Mouse (Mus musculus): Measurements from ENCODE around the gene Tcf20.

Tcf20 gene

DNA sequence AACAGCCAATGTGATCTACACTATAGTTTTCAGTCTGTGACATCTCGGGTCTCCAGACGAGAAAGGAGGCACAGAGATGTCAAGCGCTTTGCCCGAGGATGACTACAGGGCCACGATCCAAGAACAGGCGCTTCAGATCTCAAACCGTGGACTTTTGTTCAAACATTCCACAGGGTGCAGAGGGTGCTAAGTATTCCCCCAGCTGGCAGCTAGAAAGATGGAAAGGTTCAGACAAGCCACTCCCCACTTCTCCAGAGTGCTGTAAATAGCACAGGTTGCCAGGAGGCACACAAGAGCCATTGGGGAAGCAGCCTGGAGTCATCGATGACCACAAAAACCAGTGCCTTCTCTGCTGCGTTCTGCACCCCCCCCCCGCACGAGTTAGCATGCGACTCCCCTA, 28.5 kb downstream of the Tcf20 start:
- DNase-seq (ENCODE audit: inconsistent ontology term), result no peak

DNA sequence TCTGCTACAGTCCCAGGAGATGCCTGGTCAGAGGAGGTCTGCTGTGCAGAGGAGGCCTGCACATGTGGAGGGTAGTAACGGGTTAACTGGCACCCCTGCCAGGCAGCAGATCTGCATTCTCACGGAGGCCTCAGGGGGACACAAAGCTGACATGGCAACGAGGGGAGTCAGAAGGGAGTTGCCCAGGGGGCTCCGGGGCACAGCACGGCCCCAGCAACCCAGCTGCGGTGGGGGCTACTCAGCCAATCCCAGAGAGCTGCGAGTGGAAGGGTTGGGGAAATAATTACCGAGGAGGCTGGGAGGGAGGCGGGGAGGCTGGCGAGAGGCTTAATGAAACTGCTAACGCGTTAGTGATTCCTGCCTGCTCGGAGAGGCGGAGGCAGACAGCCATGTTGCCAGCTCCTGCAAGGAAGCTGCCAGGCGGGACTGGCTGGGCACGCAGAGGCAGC, 29.4 kb downstream of the Tcf20 start:
- peak; percentile 47 for DNase-seq (ENCODE audit: inconsistent ontology term)

DNA sequence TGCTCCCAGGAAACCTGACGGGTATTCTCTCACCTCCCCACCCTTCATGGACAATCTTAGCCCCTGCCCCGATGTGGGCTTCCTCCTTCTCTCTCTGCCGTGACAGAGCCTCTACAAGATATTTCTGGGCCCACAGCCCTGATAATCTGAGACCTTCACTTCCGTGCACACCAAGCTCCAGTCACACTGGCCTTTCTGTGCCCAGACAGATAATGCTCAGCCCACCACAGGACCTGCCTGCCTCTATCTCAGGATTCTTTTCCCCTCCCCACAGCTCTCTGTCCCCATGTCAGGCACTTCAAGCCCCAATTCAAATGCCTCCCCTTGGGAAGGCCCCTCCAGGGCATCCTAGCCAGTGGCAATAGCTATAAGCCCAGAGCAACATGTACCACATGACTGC, 31.0 kb downstream of the Tcf20 start:
- DNase-seq (ENCODE audit: inconsistent ontology term), result no peak

DNA sequence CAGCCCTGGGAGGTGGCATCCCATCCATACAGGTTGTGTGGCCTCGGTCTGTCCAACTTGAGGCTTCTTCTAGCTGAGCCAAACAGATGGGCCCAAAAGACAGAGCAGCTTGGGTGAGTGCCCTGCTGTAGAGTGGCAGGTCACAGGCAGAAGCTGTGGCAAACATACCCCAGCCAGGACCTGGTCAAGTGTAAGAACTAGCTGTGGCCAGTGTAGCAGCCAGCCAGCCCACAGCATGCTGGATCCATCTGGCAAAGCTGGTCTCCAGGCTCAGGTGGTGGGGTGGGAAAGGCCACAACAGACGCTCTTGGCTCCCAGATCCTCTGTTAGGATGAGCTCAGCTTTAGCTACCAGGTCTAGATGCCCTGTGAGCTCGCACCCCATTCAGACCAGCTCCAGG, 31.4 kb downstream of the Tcf20 start:
- DNase-seq (ENCODE audit: inconsistent ontology term), result no peak

DNA sequence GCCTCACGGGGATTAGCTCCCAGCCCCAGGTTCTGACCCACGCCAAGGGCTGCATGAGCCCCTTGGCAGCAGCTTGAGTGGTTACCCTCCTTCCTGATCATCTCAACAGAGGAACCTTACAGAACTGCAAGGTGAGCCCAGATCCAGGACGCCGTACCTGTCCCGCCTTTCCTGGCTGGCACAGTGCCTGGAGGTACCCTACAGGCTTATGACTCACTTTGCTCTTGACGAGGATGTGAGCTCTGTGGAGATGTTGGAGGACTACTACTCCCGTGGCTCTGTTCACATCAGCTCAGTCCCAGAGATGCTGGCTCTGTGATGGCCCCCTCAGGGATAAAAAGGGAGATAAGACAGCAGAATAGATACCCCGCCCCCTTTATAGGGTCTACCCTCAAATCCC, 32.4 kb downstream of the Tcf20 start:
- DNase-seq (ENCODE audit: inconsistent ontology term), result no peak

DNA sequence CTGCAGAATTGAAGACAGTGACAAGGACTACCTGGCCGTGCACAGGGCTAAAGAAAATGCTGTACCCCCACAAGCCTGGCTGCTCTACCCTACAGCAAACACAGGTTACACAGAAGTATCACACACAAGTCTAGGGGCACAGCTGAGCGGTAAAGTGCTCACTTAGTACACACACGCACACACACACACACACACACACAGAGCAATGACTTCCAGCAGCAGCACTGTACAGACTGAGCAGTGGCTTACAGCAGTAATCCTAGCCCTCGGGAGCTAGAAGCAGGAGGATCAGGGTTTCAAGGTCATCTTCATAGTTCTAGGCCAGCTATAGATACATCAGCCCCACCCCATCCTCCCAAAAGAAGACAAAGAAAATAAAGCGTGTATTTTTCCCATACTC, 33.6 kb downstream of the Tcf20 start:
- no peak for DNase-seq (ENCODE audit: inconsistent ontology term)

DNA sequence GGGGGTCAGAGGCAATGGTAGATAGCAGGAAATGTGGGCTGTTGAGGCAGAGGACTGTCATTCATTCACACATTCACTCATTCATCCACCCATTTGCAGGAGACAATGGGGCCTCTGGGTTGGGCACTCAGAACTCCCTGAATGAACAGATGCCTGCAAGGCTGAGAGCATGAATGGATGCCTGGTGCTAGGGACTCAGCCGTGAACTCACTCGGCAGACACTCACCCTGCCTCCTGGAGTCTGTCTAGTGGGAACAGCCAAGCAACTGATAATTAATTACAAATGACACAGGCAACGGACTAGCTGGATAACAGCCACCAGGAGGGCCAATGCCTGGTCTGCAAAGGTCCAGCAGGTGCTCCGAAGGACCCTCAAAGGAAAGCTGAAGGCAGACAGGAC, 34.6 kb downstream of the Tcf20 start:
- no peak for DNase-seq (ENCODE audit: inconsistent ontology term)

DNA sequence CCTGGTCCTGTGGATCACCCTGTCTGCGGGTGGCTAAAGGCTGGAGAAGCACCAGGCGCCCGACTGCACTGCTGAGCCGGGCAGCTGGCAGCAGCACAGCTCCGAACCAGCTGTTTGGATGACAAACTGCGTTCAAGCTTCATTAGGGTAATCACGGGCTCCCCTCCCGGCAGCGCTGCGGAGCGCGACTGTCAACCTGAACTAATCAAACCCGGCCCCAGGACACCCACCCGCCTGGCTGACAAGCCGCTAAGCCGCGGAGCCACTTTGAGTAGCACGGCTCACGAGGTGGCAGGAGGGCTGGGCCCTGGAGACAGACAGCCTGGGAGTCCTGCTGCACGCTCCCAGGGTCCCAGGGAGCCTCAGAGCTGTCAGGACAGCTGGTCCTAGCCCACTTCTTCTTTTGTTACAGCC, 35.4 kb downstream of the Tcf20 start:
- DNase-seq (ENCODE audit: inconsistent ontology term), result peak; percentile 60

DNA sequence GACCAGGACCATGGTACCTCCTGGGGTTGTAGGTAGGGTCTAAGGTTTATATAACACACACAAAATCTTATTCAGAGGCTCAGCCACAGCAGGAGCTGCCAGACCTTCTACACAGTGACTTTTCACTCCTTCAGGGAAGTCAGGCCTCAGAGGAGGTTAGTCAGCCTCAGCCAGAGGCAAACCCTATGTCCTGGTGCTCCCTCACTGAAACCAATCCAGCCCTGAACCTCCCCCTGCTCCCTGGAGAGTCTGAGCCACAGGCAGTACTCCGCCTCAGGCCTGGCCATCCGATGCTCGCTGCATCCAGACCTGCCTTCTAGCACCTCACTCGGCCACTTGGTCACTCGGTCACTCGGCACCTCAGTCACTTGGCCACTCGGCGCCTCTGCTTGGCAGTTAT, 37.4 kb downstream of the Tcf20 start:
- no peak for DNase-seq (ENCODE audit: inconsistent ontology term)

DNA sequence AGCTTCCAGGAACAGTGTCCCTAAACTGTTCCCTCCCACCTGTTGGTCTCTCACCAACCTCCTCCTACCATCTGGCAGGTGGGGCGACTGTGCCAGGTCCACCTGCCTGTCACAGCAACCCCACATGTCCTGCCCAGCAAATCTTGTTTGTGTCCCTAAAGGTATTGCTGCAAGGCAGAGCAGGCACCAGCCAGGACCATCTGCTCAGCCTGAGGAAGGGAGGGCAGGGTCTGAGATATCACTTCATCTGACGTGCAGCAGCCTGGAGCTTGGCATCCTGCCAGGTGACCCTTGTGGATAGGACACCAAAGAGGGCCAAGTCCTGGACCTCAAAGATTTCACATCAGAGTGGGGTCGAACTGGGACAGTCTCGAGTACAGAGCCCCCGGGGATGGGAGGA, 40.2 kb downstream of the Tcf20 start:
- DNase-seq (ENCODE audit: inconsistent ontology term), result no peak

DNA sequence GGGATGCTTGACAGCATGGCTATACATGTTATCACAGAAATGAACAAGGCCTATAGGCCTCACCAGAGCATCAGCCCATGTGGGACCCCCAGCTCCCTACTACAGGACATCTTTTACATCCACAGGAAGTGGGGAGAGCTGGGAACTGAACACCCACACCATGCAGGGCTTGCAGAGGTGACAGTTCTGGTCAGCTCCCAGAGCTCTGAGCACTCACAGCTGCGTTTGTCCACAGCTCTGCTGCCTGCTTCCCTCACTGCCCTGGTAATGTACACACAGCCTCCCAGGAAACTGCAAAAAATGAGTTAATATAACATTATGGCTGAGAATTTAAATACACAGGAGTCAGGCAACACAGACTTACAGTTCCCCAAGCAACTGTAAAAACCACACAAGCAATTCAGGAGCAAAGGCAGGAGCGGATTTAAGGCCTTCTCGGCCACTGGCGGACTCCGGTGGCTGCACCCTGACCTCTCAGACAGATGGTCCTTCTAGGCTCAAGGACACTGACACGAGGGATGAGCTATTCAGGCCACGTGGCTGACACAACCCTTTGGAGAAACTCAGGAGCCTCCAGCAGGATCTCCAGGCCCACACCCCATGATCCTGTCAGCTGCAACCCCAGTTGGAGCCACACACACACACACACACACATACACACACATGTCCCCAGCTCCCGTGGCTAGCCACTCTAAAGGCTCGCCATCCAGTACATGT, 43.0 kb downstream of the Tcf20 start:
- no peak for DNase-seq (ENCODE audit: inconsistent ontology term)

DNA sequence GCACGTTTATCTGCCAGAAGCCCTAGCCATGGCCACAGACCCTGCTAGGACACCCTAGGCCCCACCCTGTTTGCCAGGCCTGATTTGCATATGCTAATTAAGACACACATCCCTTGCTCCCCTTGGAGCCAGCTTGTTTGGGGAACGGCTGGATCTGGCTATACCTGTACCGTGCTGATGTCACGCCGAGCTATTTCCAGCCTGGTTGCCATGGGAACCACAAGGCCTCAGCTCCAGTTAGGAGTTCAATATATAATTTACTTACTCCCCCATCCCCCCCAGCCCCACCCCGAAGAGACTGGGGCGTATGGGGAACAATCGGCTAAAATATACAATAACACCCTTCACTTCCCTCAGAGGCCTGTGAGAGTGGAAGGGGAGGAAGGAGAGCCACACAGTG, 45.9 kb downstream of the Tcf20 start:
- DNase-seq (ENCODE audit: inconsistent ontology term), result no peak

DNA sequence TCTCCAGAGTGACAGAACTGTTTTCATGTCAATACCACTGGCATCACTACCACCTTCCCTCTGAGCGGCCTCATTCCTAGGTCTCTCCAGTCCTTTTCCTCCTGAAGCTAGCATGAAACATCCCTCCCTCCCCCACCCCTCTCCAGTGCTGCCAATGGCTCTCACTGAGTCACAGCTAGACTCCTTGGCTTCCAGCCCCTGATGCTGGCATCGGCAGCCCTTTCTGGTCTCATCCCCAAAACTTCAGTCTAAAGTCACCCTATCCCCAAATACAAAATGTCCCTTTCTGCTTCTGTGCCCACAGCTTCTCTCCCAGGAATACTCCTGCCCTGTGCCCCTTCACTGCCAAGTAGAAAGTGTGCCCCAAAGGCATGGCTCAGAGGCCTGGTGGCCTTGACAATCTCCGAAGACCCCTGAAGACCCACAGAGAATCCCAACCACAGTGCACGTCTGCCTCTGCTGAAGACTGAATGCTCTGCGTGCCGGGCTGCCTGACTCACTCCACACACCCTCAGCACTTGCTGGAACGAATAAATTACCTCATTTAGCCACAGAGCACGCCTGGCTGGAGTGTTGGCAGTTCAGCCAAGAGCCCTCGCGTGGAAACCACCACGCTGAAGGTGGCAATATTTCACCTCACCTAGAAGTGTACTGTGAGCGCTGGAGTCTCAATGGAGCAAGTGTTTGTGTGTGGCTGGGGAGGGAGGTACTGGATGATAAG, 47.0 kb downstream of the Tcf20 start:
- DNase-seq (ENCODE audit: inconsistent ontology term), result peak; percentile 94

DNA sequence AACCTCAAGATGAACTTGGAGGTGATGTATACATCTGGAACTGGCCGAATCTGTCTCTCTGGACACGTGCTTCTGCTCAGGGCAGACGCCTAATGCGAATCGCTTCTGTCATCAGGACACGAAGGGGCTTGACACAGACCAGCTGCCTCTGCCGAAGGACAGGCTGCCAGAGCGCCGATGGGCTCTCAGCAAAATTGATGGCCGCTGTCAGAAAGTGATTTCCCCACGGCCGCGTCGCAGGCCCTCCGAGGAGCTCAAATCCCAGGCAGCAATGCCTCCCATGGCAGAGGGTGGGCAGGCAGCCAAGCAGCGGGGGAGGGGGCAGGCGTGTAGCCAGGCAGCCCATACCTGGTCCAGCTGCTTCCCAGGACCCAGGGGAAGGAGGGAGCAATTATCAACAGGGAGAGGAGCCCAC, 49.5 kb downstream of the Tcf20 start:
- DNase-seq (ENCODE audit: inconsistent ontology term), result no peak

DNA sequence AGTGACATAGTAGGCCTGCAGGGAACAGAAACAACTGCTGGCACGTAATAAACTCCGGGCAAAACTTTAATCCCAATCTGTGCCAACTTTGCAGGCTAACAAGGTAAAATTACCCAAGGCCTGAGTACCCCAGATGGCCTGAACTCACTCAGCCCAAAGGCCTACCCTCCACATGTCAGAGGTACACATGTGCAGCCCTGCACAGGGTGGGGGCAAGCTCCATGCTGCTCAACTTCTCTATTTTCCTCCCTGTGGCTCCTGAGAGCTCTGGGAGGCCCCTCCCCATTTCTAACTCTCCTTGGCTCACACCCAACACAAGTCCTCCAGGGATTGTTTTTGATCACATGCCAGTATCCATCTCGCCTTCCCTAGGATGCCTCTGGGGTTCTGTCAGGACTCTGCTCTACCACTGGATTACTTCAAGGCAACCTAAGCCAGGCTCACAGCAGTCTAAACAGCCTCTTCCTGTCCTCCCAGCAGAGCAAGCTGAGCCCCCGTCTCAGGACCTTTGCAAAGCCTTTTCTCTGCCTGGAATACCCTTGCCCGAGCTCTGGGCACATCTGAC, 50.2 kb downstream of the Tcf20 start:
- DNase-seq (ENCODE audit: inconsistent ontology term), result no peak

DNA sequence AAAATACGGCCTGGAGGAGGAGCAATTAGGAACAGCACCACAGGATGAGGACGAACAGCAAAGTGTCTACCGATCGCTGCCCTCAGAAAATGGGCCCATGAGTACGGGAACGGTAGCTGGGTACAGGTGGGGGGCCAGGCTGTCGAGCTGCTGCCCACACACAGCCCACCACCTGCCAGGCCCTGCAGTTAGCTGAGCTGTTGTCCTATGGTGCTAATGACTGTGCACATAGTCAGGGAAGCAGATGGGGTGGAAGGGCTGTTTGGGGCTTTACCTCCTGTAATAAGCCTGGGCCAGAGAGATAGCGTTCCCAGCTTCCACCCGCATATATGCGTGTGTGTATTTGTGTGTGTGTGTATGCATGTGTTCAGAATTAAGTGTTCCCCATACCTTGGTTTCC, 52.7 kb downstream of the Tcf20 start:
- no peak for DNase-seq (ENCODE audit: inconsistent ontology term)

DNA sequence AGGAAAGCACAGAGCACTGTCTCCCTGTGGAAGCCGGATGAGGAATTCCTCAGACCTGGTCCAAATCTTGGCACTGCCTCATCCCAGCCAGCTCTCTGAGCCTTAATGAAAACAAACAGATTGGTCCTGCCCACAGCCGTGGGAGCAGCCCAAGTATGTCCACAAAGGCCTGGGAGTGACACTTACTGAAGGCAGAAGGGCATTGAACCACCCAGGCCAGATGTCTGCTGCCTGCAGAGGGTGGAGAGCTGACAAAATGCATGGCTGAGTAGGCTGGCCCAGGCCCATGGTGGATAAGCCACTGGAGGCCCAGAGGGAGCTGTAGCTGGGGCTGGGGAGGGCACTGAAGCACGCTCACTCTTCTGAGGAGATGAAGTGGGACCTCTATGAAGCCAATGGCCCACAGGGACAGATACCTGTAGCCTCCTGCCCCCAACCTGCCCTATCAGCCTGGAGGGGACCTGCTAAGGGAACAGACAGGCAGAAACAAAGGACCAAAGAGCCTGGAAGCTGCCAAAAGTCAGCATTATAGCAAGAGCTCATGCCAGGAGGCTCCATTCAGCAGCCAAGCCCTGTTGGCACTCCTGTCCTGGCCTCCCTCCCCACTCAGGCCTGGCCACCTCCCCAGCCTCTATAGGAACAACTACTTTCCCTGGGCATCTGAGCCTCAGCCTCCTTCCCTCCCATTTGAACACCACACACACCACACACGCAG, 54.6 kb downstream of the Tcf20 start:
- DNase-seq (ENCODE audit: inconsistent ontology term), result peak; percentile 90

DNA sequence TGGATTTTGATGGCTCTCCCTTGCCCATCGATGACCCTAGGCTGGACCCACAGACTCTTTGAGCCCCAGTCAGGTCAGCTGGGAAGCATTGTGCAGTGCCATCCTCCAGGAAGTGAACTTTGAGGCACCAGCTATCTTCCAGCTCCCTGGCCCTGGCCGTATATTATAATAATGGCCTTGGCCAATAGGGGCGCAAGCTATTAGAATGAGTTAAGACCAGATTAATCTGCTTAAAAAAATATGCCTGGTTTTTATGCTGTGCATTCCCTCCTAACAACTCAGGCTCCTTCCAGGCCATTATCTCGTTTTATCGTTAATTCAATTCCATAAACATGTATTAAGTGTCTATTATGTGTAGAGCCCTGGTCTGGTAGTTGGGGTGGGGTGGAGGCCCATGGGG, 56.2 kb downstream of the Tcf20 start:
- DNase-seq (ENCODE audit: inconsistent ontology term), result no peak

DNA sequence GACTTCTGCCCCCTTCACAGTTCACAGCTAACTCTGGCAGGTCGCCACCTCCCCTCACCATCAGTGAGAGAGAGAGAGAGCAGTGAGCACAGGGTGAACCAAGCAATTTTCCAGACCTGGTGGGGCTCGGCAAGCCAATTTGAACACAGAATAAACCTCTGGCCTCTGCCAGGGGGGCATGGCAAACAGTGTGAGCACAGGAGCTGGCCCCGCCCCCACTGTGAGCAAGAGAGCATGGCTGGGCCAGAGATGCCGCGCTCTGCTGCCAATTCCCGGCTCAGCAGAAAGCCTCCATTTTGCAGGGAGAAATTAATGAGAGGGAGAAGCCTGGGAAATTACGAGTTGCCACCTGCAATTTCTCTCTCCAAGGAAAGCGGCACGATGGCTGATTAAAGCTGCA, 58.1 kb downstream of the Tcf20 start:
- DNase-seq (ENCODE audit: inconsistent ontology term), result peak; percentile 53

DNA sequence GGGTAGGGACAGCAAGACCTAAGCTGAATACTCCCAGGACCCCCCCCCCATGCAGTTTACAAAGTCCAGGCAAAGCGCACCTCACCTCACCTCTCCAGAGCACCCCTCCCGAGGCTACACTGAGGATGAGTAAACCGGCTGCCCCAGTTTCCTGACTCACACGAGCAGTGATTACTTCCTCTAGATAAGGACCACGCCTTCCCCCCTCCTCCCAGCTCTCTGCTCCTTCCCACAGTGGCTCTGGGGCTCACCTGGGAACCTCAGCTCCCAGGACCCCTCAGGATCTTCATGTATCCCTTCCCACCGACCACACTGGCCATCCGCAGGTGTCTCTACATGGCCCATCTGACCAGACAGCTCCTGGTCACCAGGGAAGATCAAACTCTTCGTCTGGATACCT, 58.8 kb downstream of the Tcf20 start:
- DNase-seq (ENCODE audit: inconsistent ontology term), result no peak

DNA sequence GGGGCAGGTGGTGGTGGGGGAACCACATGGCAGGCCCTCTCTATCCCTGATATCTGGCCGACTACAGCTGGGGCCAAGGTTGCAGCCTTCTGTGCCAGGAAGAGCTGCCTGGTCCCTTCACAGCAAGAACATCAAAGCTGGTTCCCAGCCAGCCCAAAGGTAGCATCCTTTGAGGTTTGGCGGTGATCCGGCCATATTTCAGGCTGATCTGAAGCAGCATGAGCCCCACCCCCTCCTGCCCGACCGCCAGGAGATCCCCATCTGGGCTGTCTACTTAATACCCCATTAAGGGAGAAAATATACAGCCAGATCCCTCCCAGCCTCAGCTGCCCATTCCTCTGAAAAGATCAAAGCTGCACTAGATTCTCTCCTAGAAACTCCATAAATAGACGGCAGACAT, 59.6 kb downstream of the Tcf20 start:
- no peak for DNase-seq (ENCODE audit: inconsistent ontology term)

DNA sequence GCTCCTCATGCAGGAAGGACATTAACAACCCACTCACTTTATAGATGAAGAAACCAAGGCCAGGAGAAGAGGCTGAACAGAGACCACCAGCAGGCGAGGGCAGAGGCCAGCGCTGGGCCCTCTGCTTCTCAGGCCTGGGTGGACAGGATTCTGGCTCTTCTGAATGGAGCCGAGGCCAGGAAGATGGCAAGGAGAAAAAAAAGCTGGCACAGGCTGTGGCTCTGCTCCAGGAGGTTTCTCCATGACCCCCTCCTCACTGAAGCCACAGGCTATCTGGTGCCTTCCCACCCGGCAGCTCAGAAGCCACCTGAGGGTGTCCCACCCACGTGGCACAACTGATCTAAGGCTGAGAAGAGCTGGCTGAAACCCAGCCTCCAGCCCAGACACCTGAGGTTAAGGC, 60.6 kb downstream of the Tcf20 start:
- DNase-seq (ENCODE audit: inconsistent ontology term), result no peak
